Mouse (Mus musculus) forebrain, embryonic 13.5 days (tissue): ENCODE results near the gene Cd80. TPM values are rescaled to one million over a fixed set of nuclear protein-coding genes. Genes with fewer than 3 reads are reported as not detected.
"Not testable (repeated sequence)": the region's sequence is repeated elsewhere in the genome, so short reads cannot be mapped to it uniquely, and the experiment has no call there.

Source experiments
- ATAC-seq: fragments of 200-750 bp; cut with Nextera tagmentation; 2 replicates; pipeline ENCODE4 v1.8.0; 2017
- H3K27ac ChIP-seq: fragments of 300-500 bp; sonication (generic); 2 replicates; pipeline ENCODE4 v1.5.1; 2015; ENCODE audit warnings: inconsistent platforms, mild to moderate bottlenecking, moderate library complexity
- H3K27me3 ChIP-seq: fragments of 300-500 bp; sonication (generic); 2 replicates; pipeline ENCODE4 v1.6.1; 2015; ENCODE audit warnings: mild to moderate bottlenecking, inconsistent platforms
- H3K36me3 ChIP-seq: fragments of 300-500 bp; sonication (generic); 2 replicates; pipeline ENCODE4 v1.6.1; 2015; ENCODE audit warnings: mild to moderate bottlenecking, inconsistent platforms; ENCODE audit not compliant: poor library complexity, severe bottlenecking
- H3K4me1 ChIP-seq: fragments of 300-500 bp; sonication (generic); 2 replicates; pipeline ENCODE4 v1.6.1; 2015; ENCODE audit warnings: inconsistent platforms
- H3K4me2 ChIP-seq: fragments of 300-500 bp; sonication (generic); 2 replicates; pipeline ENCODE4 v1.6.1; 2015; ENCODE audit warnings: inconsistent platforms, mild to moderate bottlenecking, moderate library complexity
- H3K4me3 ChIP-seq: fragments of 300-500 bp; sonication (generic); 2 replicates; pipeline ENCODE4 v1.5.1; 2015; ENCODE audit warnings: mild to moderate bottlenecking, inconsistent platforms
- H3K9ac ChIP-seq: fragments of 300-500 bp; sonication (generic); 2 replicates; pipeline ENCODE4 v1.6.1; 2015; ENCODE audit warnings: mild to moderate bottlenecking, inconsistent platforms
- H3K9me3 ChIP-seq: fragments of 300-500 bp; sonication (generic); replicated peaks from 2 replicates; pipeline ENCODE4 v1.6.1; 2016; ENCODE audit warnings: inconsistent platforms
- WGBS: fragments of 180-500 bp; shearing (Covaris S2); methylation state at CpG from one replicate; pipeline ENCODE4 v1.1.7; 2015; 5-methylcytosine and 5-hydroxymethylcytosine counted together
- polyA plus RNA-seq: library from polyadenylated mRNA; unstranded; fragments of >200 nt; fragmentation: Nextera tagmentation; extraction: Ambion mirVana; gene quantifications from 2 replicates; pipeline ENCODE4 v1.2.1, GENCODE M21; 2015

The Cd80 gene
- polyA plus RNA-seq, 1 experiment from 2014 or later: 0.56 TPM

GRCm38 (mm10) chr16:38434295-38434795, 21.0 kb upstream of the Cd80 start:
- Histone ChIP-seq H3K9me3 (no peaks in the 10 kb centered on the region), H3K9ac (no peak overlapping the region), H3K27me3 (no peaks in the 10 kb centered on the region), H3K36me3 (no peaks in the 10 kb centered on the region), H3K4me2 (no peak overlapping the region), H3K4me3 (no peak overlapping the region), H3K4me1 (no peaks in the 10 kb centered on the region), H3K27ac (no peak overlapping the region)
- ATAC-seq: no peak
- WGBS: 85% methylated on average over 4 of the region's 4 CpGs

- Histone ChIP-seq H3K36me3 (peaks cover 21% of the 10 kb centered on the region), H3K4me2 (no peak overlapping the region), H3K27ac (no peak overlapping the region), H3K9me3 (no peaks in the 10 kb centered on the region), H3K9ac (no peak overlapping the region), H3K4me3 (no peak overlapping the region), H3K27me3 (no peaks in the 10 kb centered on the region), H3K4me1 (no peaks in the 10 kb centered on the region)
- no peak for ATAC-seq
- 82% methylated on average over 1 of the region's 1 CpGs for WGBS
These were observed 16.2 kb upstream of the Cd80 start for GRCm38 (mm10) chr16:38439190-38439589.

GRCm38 (mm10) chr16:38440403-38440802, 15.0 kb upstream of the Cd80 start:
- H3K27me3 ChIP-seq: no peaks in the 10 kb centered on the region
- no peak overlapping the region for H3K4me2 ChIP-seq
- H3K36me3 ChIP-seq: peaks cover 34% of the 10 kb centered on the region
- H3K27ac ChIP-seq: no peak overlapping the region
- H3K9me3 ChIP-seq: no peaks in the 10 kb centered on the region
- H3K4me1 ChIP-seq: no peaks in the 10 kb centered on the region
- no peak overlapping the region for H3K4me3 ChIP-seq
- H3K9ac ChIP-seq: no peak overlapping the region
- no peak for ATAC-seq
- 88% methylated on average over 6 of the region's 6 CpGs for WGBS

- H3K4me2 ChIP-seq: no peak overlapping the region
- H3K27ac ChIP-seq: no peak overlapping the region
- 93% methylated on average over 5 of the region's 5 CpGs for WGBS
These were observed 13.8 kb upstream of the Cd80 start for GRCm38 (mm10) chr16:38441611-38442010.

GRCm38 (mm10) chr16:38442216-38442615, 13.1 kb upstream of the Cd80 start:
- no peaks in the 10 kb centered on the region for H3K4me1 ChIP-seq
- H3K27me3 ChIP-seq: no peaks in the 10 kb centered on the region
- H3K27ac ChIP-seq: no peak overlapping the region
- no peak for ATAC-seq
- no peaks in the 10 kb centered on the region for H3K9me3 ChIP-seq
- H3K4me3 ChIP-seq: no peak overlapping the region
- 90% methylated on average over 8 of the region's 8 CpGs for WGBS
- no peak overlapping the region for H3K4me2 ChIP-seq
- H3K36me3 ChIP-seq: peaks cover 52% of the 10 kb centered on the region
- H3K9ac ChIP-seq: no peak overlapping the region

More at GRCm38 (mm10) chr16:38441611-38442010, 13.8 kb upstream of the Cd80 start:
- H3K4me3 ChIP-seq: no peak overlapping the region
- no peak overlapping the region for H3K9ac ChIP-seq
- H3K36me3 ChIP-seq: peaks cover 46% of the 10 kb centered on the region
- no peaks in the 10 kb centered on the region for H3K4me1 ChIP-seq
- no peaks in the 10 kb centered on the region for H3K27me3 ChIP-seq
- H3K9me3 ChIP-seq: no peaks in the 10 kb centered on the region
- ATAC-seq: no peak

- no peak for ATAC-seq
- WGBS: 92% methylated on average over 7 of the region's 7 CpGs
These were observed 11.5 kb upstream of the Cd80 start for GRCm38 (mm10) chr16:38443721-38444464.

GRCm38 (mm10) chr16:38445046-38445445, 10.3 kb upstream of the Cd80 start:
- Histone ChIP-seq H3K36me3 (peaks cover 79% of the 10 kb centered on the region), H3K27me3 (no peaks in the 10 kb centered on the region), H3K27ac (no peak overlapping the region), H3K4me1 (0 out of 2 replicates have a peak, but pooled peaks cover 2% of the 10 kb centered on the region), H3K4me2 (no peak overlapping the region), H3K4me3 (no peak overlapping the region), H3K9me3 (no peaks in the 10 kb centered on the region), H3K9ac (no peak overlapping the region)
- ATAC-seq: no peak
- WGBS: 91% methylated on average over 1 of the region's 1 CpGs

More at GRCm38 (mm10) chr16:38443721-38444464, 11.5 kb upstream of the Cd80 start:
- Histone ChIP-seq H3K9me3 (no peaks in the 10 kb centered on the region), H3K27me3 (no peaks in the 10 kb centered on the region), H3K27ac (no peak overlapping the region), H3K9ac (no peak overlapping the region), H3K36me3 (peaks cover 68% of the 10 kb centered on the region), H3K4me1 (no peaks in the 10 kb centered on the region), H3K4me2 (no peak overlapping the region), H3K4me3 (no peak overlapping the region)

- no peak overlapping the region for H3K9ac ChIP-seq
- H3K9me3 ChIP-seq: no peaks in the 10 kb centered on the region
- ATAC-seq: no peak
- H3K4me2 ChIP-seq: no peak overlapping the region
- H3K4me1 ChIP-seq: 0 out of 2 replicates have a peak, but pooled peaks cover 5% of the 10 kb centered on the region
- H3K27me3 ChIP-seq: no peaks in the 10 kb centered on the region
- 95% methylated on average over 20 of the region's 20 CpGs for WGBS
- no peak overlapping the region for H3K4me3 ChIP-seq
- H3K27ac ChIP-seq: no peak overlapping the region
- peaks cover 84% of the 10 kb centered on the region for H3K36me3 ChIP-seq
These were observed 9.8 kb upstream of the Cd80 start for GRCm38 (mm10) chr16:38445576-38445975.

GRCm38 (mm10) chr16:38446141-38446540, 9.2 kb upstream of the Cd80 start:
- H3K27ac ChIP-seq, ATAC-seq, H3K9me3 ChIP-seq, H3K4me1 ChIP-seq, H3K9ac ChIP-seq, H3K27me3 ChIP-seq, H3K4me3 ChIP-seq, H3K4me2 ChIP-seq: not testable (repeated sequence)
- peaks cover 85% of the 10 kb centered on the region for H3K36me3 ChIP-seq
- WGBS: 98% methylated on average over 2 of the region's 2 CpGs

- no peak for ATAC-seq
- Histone ChIP-seq H3K27me3 (no peaks in the 10 kb centered on the region), H3K9ac (no peak overlapping the region), H3K4me2 (no peak overlapping the region), H3K9me3 (no peaks in the 10 kb centered on the region), H3K4me1 (peaks cover 16% of the 10 kb centered on the region), H3K27ac (no peak overlapping the region), H3K4me3 (no peak overlapping the region), H3K36me3 (peaks cover 81% of the 10 kb centered on the region)
- WGBS: 88% methylated on average over 21 of the region's 21 CpGs
These were observed 8.0 kb upstream of the Cd80 start for GRCm38 (mm10) chr16:38447366-38447765.

GRCm38 (mm10) chr16:38448458-38448857, 6.9 kb upstream of the Cd80 start:
- ATAC-seq: no peak
- Histone ChIP-seq H3K27ac (no peak overlapping the region), H3K27me3 (no peaks in the 10 kb centered on the region), H3K9me3 (no peaks in the 10 kb centered on the region), H3K4me2 (no peak overlapping the region), H3K4me1 (peaks cover 19% of the 10 kb centered on the region), H3K4me3 (no peak overlapping the region), H3K9ac (no peak overlapping the region), H3K36me3 (peaks cover 71% of the 10 kb centered on the region)
- 95% methylated on average over 12 of the region's 12 CpGs for WGBS

GRCm38 (mm10) chr16:38450707-38451106, 4.7 kb upstream of the Cd80 start:
- Histone ChIP-seq H3K4me2 (no peak overlapping the region; the same call in 1 of the 2 replicates), H3K9me3 (no peaks in the 10 kb centered on the region), H3K27ac (no peak overlapping the region), H3K36me3 (peaks cover 49% of the 10 kb centered on the region), H3K27me3 (no peaks in the 10 kb centered on the region), H3K4me3 (no peak overlapping the region), H3K4me1 (peaks cover 19% of the 10 kb centered on the region), H3K9ac (no peak overlapping the region)
- no peak for ATAC-seq
- WGBS: 91% methylated on average over 7 of the region's 7 CpGs
